Mouse (Mus musculus) stomach, postnatal 0 days (tissue): ENCODE data around the gene Igsf3.

Experiments used
- CTCF ChIP-seq: IDR thresholded peaks from 2 replicates; pipeline ENCODE4 v1.5.1; 2016; ENCODE audit warnings: antibody characterized with exemption, low read depth, mild to moderate bottlenecking, moderate library complexity
- EP300 ChIP-seq: optimal IDR thresholded peaks from 2 replicates; pipeline ENCODE3; 2016; ENCODE audit warnings: antibody characterized with exemption

- TF ChIP-seq CTCF (no peak), EP300 (no peak)
Measured at GRCm38 (mm10) chr3:101492908-101493307, 116.0 kb downstream of the Igsf3 start.
